Mouse (Mus musculus) natural killer cell, adult 2 months (primary cell): ENCODE data around the gene Rabep1.
A peak's percentile ranks its signal among the peaks of the same experiment; 100 is the strongest.
"Not testable (repeated sequence)": the region's sequence is repeated elsewhere in the genome, so short reads cannot be mapped to it uniquely, and the experiment has no call there.

Experiments
- DNase-seq, 2 experiments: peaks; one replicate each; pipeline ENCODE4 v3.0.0; 2022; ENCODE audit warnings: low spot score in 2 of 2

Rabep1 gene

DNA sequence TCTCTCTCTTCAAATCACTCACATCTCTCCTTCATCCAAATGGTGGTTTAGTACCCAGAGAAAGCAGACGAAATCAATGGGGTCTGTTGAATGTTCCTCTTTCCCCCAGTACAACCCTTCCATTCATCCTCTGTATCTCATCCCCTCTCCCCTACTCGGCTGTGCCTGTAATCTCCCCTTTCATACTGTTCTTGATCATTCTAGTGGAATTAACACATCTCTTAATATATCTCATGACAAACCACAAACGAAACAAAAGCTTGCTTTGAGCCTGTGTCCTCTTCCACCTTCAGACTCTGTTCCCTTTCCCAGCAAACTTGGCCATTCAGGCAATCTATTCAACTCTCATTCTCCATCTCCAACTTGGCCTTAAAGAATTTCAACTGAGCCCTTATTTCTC lies 13.4 kb upstream of the Rabep1 start:
- no peak for DNase-seq

DNA sequence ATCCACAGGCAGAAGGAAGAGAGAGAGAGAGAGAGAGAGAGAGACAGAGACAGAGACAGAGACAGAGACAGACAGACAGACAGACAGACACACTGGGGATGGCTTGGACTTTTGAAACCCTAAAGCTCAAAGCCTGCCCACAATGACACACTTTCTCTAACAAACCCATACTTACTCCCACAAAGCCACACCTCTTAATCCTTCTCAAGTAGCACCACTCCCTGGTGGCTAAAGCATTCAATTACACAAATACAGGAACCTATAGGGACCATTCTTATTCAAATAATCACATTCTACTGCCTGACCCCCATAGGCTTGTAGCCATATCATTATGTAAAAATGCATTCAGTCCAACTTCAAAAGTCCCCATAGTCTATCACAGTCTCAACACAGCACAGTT lies 11.2 kb upstream of the Rabep1 start:
- no peak for DNase-seq

DNA sequence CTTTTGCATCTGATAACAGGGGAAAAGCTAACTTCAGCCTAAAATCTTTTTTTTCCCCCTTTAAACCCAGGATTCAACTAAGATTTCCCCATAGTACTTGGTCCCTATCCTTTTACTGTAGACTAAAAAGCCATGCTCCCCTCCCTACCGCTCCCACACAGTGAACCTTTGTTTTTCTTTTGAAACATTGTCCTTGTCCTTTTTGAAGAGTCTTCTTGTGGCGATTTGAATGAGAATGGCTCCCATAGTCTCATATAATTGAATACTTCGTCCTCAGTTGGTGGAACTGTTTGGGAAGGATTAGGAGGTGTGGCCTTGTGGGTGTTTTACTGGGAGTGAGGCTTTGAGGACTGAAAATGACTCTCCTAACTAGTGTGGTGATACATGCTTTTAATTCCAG lies 10.7 kb upstream of the Rabep1 start:
- DNase-seq, result no peak

DNA sequence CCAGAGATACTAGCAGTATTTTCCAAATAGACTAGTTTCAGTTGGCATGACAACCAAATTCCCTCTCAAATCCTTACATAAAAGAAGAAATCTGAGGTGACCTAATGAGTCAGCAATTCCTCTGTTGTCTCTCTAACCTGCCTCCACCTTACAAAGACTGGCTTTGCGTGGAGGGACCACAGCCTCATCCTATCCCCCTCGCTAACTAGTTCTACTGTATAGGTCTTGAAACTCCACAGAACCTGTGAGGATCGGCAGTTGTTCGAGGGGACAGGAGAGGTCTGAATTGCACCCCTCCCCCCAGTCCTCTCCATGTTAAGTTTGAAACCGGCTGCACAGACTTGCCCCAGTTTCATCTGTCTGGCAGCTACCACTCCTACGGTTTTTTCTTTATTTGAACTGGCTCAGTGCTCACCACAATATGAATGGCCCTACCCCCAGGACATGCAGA lies 9.2 kb upstream of the Rabep1 start:
- no peak for DNase-seq

DNA sequence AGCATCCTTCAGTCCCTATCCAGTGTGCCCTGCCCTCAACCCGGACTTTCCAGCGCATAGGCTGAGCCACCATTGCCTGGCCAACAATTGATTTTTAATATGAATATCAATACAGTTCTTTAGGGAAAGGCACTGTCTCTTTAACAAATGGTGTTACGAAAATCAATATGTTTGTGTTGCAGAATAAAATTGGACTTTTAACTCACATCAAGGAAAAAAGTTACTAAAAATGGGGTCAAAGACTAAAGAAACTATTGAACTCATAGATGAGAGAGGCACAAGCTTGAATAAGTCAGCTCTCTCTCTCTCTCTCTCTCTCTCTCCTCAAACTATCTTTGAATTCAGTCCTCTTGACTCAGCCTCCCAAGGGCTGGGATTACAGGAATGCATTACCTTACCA lies 7.5 kb upstream of the Rabep1 start:
- DNase-seq, result no peak

DNA sequence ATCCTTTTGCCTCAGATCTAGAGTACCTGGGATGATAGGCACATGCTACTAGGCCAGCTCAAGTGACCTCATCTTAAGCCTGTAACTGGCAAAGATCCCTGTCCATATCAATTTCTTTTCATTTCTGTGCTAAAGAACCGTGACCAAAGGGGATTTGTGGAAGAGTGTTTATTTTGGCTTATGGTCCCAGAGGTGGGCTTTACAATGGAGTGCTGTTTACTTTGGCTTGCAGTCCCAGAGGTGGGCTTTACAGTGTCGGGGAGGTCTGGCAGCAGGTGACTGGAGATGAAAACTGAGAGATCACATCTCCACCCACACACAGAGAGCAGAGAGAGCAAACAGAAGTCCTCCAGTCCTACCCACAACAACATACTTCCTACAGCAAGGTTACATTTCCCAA lies 6.0 kb upstream of the Rabep1 start:
- no peak for DNase-seq

DNA sequence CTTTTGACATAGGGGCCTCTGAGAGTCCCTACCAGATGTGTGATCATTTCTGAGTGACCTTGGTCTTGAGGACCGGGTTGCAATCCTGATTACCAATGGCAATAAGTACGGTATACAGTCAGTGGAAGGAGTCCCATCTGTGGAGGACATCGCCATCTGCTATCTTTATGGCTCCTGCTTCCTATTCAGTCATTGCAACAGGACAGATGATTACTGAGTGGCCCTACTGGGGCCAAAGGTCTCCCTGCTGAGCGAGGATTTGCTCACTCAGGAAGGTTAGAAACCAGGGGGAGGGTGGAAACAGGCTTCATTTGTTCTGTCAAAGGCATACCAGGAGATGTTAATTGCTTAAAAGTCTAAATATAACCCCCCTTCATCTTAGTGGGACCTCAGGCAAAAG lies 1.6 kb upstream of the Rabep1 start:
- no peak for DNase-seq

DNA sequence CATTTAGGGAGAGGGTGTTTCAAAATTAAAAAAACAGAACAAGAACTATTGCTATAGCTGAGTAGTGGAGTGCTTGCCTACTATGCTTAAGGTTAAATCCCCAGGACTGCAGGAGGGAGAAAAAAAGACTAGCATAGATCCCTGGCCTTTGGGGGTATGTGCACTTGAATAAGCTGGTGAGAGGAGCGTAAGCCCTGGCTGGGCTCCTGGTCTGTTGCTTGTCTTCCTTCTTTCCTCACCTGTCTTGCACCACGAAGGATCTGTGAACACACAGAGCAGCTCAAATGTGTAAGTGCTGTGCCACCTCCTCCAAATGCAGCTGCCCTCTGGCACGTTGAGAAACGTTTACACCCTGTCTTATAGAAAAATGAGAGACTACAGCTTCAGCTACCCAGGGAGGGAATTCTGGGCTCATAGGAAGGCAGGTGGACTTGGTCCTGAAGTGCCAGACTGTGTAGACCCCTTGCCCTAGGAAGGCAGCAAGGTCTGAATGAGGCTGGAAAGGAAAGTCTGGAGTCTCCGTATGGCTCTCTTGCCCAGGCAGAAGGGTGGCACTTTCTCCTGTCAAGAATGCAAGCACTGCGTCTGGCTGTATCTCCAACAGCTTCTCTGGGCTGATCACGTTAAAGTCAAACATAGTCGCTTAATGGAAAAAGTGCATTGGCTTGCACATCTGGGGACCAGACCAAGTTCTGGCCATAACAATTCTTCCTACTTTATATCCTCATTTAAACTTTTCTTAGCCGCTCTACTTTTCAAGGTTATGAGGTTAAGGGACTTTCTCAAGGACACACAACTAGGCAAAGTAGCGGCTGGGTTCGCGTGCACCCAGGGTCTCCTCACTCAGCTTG lies 652 bp upstream of the Rabep1 start:
- DNase-seq, result no peak

DNA sequence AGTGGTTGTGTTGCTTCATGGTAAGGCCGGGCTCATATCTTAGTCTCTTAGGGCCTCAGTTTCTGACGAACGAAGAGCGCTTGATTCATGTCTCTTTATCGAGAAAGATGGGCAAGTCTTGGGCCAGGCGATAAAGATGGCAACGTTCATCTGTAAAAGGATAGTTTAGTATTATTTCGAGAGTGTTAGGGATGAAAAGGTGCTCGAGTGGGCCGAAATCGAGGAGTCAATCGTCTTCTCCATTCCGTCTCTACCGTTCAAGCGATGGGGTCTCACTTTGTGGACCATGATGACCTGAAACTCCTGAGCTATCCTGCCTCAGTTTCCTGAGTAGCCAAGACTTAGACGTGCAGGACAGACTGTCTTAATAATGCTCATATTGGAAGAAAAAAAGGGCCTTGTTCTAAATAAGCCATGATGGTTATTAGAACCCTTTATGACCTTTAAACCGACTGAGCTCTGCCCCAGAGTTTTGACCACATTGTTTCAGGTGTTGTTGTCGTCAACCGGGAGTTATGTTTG lies 940 bp downstream of the Rabep1 start:
- DNase-seq, result peak in 1 of 2 experiments; percentile 19

DNA sequence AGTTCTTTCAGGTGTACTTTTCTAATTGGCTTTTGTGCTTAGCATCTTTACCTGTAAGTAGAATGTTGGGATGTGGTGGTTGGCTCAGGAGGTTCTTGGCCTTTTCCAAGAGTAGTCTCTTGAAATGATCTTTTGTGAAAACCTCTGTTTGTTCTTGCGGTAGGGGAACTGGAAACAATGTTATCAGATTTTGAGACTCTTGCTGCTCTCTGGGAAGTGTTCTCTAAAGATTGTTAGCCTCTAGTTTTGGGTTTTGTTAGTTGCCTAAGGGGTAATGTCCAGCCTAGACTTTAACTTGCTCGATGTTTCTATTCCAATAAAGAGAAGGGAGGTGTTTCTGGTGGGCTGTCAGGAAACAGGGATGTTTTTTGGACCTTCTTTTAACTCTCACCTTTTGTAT lies 1.5 kb downstream of the Rabep1 start:
- DNase-seq, result no peak

DNA sequence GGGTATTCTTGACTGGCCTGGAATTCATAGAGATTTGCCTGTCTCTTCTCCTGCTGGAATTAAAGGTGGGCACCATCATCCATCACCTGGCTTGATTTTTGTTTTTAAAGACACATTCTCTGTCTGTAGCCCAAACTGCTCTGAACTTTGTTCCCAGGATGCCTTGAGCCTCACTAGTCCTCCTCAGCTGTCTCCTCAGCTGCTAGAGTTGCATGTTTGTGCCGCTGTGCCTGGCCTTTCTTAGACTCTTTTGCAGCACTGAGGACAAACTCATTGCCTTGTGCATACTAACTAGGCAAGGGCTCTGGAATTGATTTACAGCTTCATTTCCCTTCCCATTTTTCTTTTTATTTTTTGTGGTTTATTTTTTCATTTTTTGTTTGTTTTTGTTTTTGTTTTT lies 15.8 kb downstream of the Rabep1 start:
- DNase-seq, result no peak

DNA sequence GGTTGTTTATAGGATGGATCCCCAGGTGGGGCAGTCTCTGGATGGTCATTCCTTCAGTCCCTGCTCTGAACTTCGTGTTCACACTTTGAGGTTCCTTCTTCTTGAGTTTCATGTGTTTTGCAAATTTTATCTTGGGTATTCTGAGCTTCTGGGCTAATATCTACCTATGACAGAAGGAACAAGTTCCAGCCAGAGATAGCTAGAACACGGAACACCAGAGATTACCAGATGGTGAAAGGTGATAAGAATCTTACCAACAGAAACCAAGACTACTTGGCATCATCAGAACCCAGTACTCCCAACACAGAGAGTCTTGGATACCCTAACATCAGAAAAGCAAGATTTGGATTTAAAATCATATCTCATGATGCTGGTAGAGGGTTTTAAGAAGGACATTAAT lies 18.6 kb downstream of the Rabep1 start:
- not testable (repeated sequence) for DNase-seq

DNA sequence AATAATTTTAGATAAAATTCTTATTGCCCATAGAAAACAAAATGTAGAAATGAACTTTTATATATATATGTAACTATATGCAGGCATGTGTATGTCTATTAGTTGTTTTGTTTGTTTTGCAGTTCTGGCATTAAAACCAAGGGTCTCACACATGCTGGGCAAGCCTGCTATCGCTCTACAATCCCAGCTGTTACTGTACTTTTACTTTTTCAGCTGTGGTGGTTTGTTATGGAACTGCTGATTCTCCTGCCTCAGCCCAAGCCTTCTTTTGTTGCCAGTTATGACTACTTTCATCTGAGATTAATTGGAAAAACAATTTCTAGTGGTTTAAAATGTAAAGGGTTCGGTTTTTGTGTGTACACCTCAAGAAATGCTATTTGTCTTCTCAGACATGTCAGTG lies 20.6 kb downstream of the Rabep1 start:
- no peak for DNase-seq

DNA sequence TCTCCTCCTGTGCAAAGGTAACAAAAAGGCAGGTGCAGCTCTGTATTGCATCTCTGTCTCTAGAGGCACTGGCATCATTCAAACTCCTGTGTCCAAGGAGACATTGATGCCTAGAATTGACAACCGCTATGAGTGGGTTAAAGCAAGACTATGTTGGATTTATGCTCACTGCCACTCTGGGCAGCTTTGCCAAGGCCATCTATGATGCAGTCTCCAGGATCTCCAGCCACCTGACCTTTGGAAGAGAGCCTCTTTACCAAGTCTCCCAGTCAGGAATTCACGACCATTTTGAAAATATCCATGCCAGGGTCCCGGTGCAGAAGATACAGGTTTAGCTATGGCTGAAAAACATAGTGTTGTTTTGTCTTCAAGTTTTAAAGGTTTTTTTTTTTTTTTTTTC lies 24.7 kb downstream of the Rabep1 start:
- DNase-seq, result no peak

DNA sequence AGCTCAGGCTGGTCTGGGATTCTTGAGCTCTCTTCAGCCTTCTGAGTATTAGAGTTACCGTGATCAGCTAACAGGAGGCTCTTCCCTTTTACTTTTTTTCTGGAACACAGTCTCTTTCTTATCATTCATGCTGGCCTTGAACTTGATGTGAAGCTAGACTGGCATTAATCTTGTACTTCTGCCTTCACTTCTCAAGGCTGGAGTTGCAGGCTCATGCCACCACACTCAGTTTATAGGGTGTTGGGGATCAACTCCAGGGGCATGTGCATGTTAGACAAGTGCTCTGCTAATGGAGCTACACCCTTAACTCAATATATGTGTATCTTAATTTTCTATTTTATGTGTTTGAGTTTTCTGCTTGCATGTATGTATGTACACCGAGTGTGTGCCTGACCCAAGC lies 25.2 kb downstream of the Rabep1 start:
- DNase-seq, result no peak

DNA sequence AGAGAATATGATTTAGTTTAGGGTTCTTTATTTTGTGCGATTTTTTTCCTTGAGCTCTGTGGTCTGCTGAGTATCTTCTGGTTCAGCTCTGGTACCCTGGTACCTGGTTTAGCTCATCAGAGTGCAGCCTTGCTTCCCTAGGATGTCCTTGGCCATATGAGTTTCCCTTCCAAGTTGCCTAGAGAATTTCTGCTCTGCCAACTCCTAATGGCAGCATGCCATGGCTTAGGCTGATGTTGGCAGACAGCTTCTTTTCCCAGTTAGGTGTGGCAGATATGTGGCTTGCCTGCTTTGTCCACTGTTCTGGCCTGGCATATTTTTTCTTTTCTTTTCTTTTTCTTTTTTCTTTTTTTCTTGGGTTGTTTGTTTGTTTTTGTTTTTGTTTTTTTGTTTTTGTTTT lies 25.8 kb downstream of the Rabep1 start:
- no peak for DNase-seq

DNA sequence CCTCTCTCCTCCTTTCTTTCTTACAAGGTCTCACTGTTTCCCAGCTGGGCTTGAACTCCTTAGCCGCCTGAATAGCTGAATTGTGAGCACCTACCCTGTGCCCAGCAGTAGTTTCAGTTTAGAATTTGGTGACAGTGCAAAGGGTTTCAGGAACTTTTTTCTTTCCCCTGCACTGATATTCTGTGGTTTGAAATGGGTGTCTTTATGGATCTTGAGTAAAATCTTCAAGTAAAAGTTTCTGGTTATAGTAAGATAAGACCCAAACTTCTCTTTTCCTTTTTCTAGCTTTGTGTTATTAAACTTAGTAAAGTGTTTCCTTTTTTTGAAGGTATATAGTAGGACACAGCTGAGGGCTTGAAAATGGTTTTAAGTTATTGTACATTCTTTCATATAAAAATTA lies 26.5 kb downstream of the Rabep1 start:
- DNase-seq, result no peak

DNA sequence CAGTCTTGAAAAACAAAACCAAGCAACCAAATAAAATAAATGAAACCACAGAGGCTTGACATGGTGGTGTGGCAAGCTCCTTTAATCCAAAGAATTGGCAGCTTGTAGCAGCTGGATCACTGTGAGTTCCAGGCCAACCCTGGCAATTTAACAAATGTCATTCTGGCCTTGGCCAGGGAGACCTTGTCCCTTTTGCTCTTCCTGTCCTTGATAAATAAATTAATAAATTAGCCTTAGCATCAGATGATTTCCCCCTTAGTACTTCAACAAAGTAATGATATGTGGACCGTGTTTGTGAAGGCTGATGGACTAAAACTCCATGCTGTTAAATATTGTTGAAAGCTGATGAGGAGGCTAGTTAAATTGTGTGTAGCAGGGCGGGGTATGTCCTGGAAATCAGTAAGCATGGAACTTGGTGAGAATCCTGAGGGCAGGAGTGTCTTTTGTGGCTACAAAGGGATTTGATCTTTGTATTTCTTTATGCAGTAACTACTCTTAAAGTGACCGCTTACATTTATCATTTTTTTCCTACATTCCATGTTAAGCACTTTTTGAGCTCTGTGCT lies 27.3 kb downstream of the Rabep1 start:
- DNase-seq, result no peak

DNA sequence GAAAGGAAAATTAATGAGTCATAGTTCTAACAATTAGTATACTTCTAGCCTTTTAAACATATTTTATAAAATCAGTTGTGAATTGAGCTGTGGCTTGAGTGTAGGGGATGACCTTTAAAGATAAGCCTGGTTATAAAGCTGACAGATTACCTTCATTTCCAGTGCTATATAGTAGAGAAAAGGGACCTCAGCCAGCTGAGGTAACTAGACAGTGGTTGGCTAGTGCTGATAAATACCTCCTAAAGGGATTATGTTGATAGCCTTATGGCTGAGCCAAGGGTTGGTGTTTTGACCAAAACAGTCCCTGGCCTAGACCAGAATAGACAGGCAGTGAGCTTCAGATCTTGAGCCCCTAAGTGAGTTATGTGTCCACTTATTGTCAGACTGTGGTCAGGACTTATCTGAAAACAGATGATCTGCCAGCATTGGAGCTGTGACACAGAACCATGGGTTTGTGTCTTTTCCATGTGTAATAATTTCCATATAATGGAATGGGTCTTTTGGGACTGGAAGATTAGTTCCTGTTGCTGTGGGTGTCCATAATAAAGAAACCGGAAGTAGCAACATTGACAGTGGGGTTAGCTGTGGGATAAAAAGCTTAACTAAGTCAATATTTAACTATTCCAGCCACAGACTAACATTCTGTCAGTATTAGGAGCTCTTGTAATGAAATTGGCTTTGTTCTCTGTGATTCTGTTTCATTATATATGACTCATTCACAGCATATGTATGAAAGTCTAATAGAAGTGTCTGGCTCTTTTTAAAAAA lies 29.5 kb downstream of the Rabep1 start:
- no peak for DNase-seq

DNA sequence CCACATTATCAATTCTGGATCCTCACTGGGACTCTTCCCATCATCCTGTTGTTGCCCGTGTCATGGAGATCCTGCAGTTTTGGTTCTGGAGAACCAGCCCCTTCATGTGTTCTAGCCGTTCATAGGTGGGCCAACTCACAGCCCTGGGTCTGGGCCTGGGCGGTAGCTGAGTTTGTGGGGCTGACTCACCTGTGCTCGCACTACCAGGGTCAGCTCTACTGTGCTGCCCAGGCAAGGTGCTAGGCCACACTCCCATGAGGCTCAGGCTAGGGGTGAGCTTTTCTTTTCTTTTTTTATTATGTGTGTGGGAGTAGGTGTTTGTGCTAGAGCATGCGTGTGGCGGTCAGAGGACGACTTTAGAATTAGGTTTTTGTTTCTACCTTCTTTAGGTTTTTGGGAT lies 33.1 kb downstream of the Rabep1 start:
- no peak for DNase-seq

DNA sequence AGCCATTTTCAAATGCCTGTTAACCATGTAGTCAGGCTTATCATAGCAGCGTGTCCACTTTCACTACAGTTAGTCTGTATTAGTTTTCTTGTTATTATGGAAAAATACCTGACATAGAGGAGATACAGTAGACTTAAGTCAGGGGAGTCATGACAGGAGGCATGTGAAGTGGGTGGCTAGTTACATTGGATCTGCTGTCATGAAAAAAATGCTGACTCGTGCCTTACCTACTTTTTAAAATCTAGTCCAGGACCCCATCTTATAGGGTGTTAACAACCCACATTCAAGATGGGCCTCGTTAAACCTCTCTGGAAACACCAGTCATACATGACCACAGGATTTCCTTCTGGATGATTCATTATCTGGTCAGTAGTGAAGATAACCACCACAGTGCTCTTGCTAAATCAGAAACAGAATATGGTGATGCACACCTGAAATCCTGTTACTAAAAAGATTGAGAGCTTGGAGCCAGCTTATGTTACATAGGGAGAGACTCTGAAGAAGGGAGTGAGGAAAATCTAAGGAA lies 38.4 kb downstream of the Rabep1 start:
- DNase-seq, result no peak

DNA sequence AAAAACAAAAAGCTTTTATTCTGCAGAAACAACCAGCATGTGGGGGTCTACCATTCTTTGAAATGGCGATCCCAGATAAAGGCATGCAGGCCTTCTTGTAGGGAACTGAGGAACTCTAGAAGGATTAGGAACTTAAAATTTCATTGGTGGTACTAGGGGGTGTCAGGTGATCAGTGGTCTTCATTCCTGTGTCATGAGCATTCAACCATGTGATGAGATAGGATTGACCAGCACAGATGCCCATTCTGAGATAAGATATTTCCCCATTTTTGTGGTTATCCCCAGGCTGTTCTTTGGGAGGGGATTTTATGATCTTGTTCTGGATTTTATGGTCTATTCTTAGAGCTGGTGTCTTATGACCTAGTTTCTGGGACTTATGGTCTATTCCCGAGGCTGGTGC lies 46.1 kb downstream of the Rabep1 start:
- DNase-seq, result no peak
